Mouse (Mus musculus) intestine, embryonic 14.5 days (tissue): ENCODE measurements around the gene Fgfr1op2. TPM values are rescaled to one million over a fixed set of nuclear protein-coding genes. Genes with fewer than 3 reads are reported as not detected.

ENCODE experiments used
- ATAC-seq: fragments of 200-750 bp; cut with Nextera tagmentation; replicated peaks from 2 replicates; pipeline ENCODE4 v1.8.0; 2017; ENCODE audit warnings: low read depth, moderate number of reproducible peaks, moderate TSS enrichment, moderate library complexity; ENCODE audit not compliant: low FRiP score, low TSS enrichment
- DNase-seq: peaks from one replicate; pipeline ENCODE4 v3.0.0-alpha.2; 2018; ENCODE audit warnings: low spot score
- H3K27ac ChIP-seq: fragments of 300-500 bp; sonication (generic); 2 replicates; pipeline ENCODE4 v1.5.1; 2014; ENCODE audit warnings: low read depth, mild to moderate bottlenecking, control low read depth
- H3K27me3 ChIP-seq: fragments of 300-500 bp; sonication (generic); replicated peaks from 2 replicates; pipeline ENCODE4 v1.6.1; 2014; ENCODE audit warnings: low read length, control low read depth; ENCODE audit not compliant: control insufficient read depth, insufficient read depth
- H3K36me3 ChIP-seq: fragments of 300-500 bp; sonication (generic); 2 replicates; pipeline ENCODE4 v1.6.1; 2014; ENCODE audit warnings: low read length, control low read depth; ENCODE audit not compliant: control insufficient read depth, insufficient read depth
- H3K4me1 ChIP-seq: fragments of 300-500 bp; sonication (generic); replicated peaks from 2 replicates; pipeline ENCODE4 v1.6.1; 2014; ENCODE audit warnings: low read length, control low read depth, mixed read lengths; ENCODE audit not compliant: control insufficient read depth, insufficient read depth
- H3K4me2 ChIP-seq: fragments of 300-500 bp; sonication (generic); 2 replicates; pipeline ENCODE4 v1.6.1; 2014; ENCODE audit warnings: low read length
- H3K4me3 ChIP-seq: fragments of 300-500 bp; sonication (generic); 2 replicates; pipeline ENCODE4 v1.5.1; 2014; ENCODE audit warnings: low read depth, low read length, control low read depth, mixed read lengths
- H3K9ac ChIP-seq: fragments of 300-500 bp; sonication (generic); 2 replicates; pipeline ENCODE4 v1.6.1; 2014; ENCODE audit warnings: mild to moderate bottlenecking, low read length
- H3K9me3 ChIP-seq: fragments of 300-500 bp; sonication (generic); 2 replicates; pipeline ENCODE4 v1.6.1; 2016; ENCODE audit warnings: low read length, control low read depth; ENCODE audit not compliant: control insufficient read depth
- WGBS: fragments of 180-500 bp; shearing (Covaris S2); extraction: QIAGEN DNeasy Blood & Tissue Kit; methylation state at CpG from one replicate; pipeline ENCODE4 v1.1.7; 2014; 5-methylcytosine and 5-hydroxymethylcytosine counted together
- polyA plus RNA-seq: library from polyadenylated mRNA; unstranded; fragments of >200 nt; fragmentation: Nextera tagmentation; extraction: Ambion mirVana; gene quantifications from 2 replicates; pipeline ENCODE4 v1.2.1, GENCODE M21; 2014

Fgfr1op2 gene
- polyA plus RNA-seq, 1 experiment from 2014 or later = 87.7 TPM

DNA sequence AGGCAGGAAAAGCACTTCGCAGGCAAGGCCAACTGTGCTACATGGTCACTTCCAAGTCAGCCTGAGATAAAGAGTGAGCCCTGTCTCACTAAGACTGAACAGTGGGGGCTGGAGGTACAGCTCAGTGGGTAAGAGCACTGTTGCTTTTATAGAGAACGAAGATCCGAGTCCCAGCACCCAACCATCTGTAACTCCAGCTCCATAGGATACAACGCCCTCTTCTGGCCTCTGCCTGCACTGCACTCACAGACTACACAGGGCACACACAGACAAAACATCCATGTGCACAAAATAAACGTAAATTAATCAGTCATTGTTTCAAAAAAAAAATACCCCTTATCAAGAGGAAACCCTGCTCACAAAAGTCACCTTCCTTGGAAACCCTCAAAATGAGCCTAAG is 36.9 kb downstream of the Fgfr1op2 start:
- no peaks in the 10 kb centered on the region for H3K9me3 ChIP-seq
- H3K9ac ChIP-seq = no peak overlapping the region
- peaks cover 43% of the 10 kb centered on the region for H3K36me3 ChIP-seq
- ATAC-seq = no peak
- no peak overlapping the region for H3K4me2 ChIP-seq
- no peak overlapping the region for H3K27ac ChIP-seq
- no peak for DNase-seq
- H3K4me1 ChIP-seq = no peaks in the 10 kb centered on the region
- WGBS = 91% methylated on average over 5 of the region's 5 CpGs
- no peak overlapping the region for H3K4me3 ChIP-seq
- H3K27me3 ChIP-seq = no peaks in the 10 kb centered on the region

DNA sequence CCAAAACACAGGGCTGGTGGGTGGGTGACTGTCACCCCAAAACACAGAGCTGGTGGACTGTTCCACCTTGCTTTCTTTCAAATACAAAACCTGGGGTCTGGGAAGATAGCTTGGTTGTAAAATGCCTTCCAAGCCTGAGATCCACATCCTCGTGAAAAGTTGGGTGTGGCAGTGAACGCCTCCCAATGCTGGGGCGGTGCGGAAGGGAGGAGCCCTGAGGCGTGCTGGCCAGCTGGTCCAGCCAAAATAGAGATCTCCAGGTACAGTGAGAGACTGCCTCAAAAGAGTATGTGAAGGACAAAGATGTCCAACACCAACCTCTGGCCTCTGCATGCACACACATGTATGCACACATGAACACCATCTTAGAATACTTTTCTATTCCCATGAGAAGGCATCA is 37.5 kb downstream of the Fgfr1op2 start:
- H3K36me3 ChIP-seq = peaks cover 39% of the 10 kb centered on the region
- no peak overlapping the region for H3K27ac ChIP-seq

DNA sequence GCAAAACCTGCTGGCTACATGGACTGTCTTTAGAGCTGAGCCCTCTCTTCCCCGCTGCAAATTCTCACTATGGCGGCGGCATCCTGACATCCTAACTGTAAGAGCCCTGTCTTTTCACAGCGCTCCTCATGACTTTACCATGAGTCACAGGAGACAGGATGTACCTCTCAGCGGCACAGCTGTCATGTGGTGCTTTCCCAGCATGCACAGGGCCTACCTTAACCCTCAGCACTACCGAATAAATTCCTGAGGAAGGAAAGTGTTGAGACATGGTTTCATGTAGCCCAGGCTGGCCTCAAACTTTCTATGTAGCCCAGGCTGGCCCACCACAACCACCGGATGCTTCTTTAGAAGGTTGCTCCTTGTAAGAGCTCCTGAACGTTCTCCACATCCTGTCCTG is 38.9 kb downstream of the Fgfr1op2 start:
- Histone ChIP-seq H3K9ac (no peak overlapping the region), H3K9me3 (no peaks in the 10 kb centered on the region), H3K4me2 (no peak overlapping the region), H3K4me3 (no peak overlapping the region), H3K27me3 (no peaks in the 10 kb centered on the region), H3K4me1 (no peaks in the 10 kb centered on the region), H3K36me3 (peaks cover 28% of the 10 kb centered on the region), H3K27ac (no peak overlapping the region)
- WGBS = 92% methylated on average over 8 of the region's 8 CpGs
- DNase-seq = no peak
- ATAC-seq = no peak

More for the DNA sequence above, 37.5 kb downstream of the Fgfr1op2 start:
- no peak overlapping the region for H3K9ac ChIP-seq
- DNase-seq = no peak
- H3K4me3 ChIP-seq = no peak overlapping the region
- H3K4me1 ChIP-seq = no peaks in the 10 kb centered on the region
- H3K9me3 ChIP-seq = no peaks in the 10 kb centered on the region
- 86% methylated on average over 5 of the region's 5 CpGs for WGBS
- ATAC-seq = no peak
- no peak overlapping the region for H3K4me2 ChIP-seq
- no peaks in the 10 kb centered on the region for H3K27me3 ChIP-seq

DNA sequence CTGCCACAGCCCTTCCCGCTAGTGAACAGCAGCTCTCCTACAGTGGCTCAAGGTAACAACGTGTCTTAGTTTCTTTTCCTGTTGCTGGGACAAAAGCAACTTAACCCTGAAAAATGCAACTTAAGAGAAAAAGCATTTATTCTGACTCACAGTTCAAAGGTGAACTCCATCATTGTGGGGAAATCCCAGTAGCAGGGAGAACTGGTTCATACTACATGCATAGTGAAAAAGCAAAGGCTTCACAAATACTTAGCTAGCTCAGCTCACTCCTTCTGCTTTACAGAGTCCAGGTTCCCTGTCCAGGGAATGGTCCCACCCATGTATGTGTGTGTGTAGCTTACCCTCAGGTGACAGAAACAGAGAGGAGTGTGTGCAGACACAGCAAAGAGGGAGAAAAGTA is 39.7 kb downstream of the Fgfr1op2 start:
- Histone ChIP-seq H3K4me3 (no peak overlapping the region), H3K27me3 (no peaks in the 10 kb centered on the region), H3K4me2 (no peak overlapping the region), H3K9me3 (no peaks in the 10 kb centered on the region), H3K27ac (no peak overlapping the region), H3K9ac (no peak overlapping the region), H3K36me3 (peaks cover 28% of the 10 kb centered on the region), H3K4me1 (no peaks in the 10 kb centered on the region)
- DNase-seq = no peak
- 94% methylated on average over 2 of the region's 2 CpGs for WGBS
- ATAC-seq = no peak

DNA sequence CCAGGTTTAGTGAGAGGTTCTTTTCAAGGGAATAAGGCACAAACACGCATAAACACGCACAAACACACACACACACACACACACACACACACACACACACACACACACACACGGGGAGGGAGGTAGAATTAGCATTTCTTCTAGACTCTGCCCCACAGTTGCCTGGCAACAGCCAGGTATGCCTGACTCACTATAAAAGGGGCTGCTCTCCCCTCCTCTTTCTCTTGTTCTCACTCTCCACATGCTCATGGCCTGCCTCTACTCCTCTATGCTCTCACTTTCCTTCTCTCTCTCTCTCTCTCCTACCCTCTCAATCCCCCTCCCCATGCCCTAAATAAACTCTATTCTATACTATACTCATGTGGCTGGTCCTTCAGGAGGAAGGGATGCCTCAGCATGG is 51.1 kb downstream of the Fgfr1op2 start:
- peaks cover 9% of the 10 kb centered on the region for H3K4me1 ChIP-seq
- H3K4me3 ChIP-seq = no peak overlapping the region
- H3K9me3 ChIP-seq = no peaks in the 10 kb centered on the region
- no peak overlapping the region for H3K27ac ChIP-seq
- no peak overlapping the region for H3K9ac ChIP-seq
- no peaks in the 10 kb centered on the region for H3K27me3 ChIP-seq
- WGBS = 93% methylated on average over 3 of the region's 3 CpGs
- DNase-seq (no peak), ATAC-seq (no peak)
- peaks cover 3% of the 10 kb centered on the region; the same call in 1 of the 2 replicates for H3K36me3 ChIP-seq
- H3K4me2 ChIP-seq = no peak overlapping the region

DNA sequence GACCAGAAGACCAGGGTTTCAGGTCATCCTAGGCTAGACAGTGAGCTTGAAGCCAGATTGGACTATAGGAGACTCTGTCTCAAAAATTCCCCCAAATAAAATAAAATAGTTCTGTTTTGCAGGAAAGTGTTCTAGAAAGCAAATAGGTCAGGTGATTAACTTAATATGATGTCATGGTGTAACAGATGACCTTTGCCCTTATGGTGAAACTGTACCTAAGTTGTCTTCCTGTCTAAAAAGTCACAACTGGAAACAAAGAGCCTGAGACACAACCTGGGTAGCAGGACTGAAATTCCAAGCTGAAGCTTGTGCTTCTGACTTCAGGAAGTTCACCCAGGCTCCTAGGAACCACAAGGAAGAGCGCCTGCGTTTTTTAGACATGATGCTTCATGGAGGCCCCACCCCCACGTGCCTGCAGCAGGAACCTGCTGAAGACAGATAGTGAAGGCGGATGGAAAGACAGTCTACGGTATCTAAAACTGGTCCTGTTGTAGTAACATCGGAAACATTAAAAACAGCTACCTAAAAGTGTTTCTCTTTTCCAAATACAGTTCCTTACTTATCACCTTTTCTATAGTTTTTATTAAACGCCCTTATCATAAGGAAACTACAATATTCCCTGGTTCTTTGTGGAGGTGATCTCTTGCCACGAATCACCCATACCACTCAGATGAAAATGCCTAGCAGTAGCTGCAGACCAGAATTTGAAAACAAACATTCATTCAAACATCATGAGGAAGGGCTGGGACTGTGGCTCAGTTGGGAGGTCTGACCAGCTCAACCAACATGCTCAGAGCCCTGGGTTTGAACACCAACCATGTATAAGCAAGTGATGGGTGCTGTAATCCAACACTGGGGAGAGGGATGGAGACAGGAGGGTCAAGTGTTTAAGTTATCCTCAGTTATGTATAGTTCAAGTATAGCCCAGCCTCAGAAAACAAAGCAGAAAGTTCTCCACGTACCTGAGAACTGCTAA is 53.1 kb downstream of the Fgfr1op2 start:
- Histone ChIP-seq H3K9ac (no peak overlapping the region), H3K4me3 (no peak overlapping the region), H3K4me1 (peaks cover 17% of the 10 kb centered on the region), H3K27me3 (no peaks in the 10 kb centered on the region), H3K4me2 (no peak overlapping the region), H3K36me3 (no peaks in the 10 kb centered on the region), H3K27ac (no peak overlapping the region), H3K9me3 (no peaks in the 10 kb centered on the region)
- 76% methylated on average over 9 of the region's 9 CpGs for WGBS
- no peak for ATAC-seq
- DNase-seq = no peak

DNA sequence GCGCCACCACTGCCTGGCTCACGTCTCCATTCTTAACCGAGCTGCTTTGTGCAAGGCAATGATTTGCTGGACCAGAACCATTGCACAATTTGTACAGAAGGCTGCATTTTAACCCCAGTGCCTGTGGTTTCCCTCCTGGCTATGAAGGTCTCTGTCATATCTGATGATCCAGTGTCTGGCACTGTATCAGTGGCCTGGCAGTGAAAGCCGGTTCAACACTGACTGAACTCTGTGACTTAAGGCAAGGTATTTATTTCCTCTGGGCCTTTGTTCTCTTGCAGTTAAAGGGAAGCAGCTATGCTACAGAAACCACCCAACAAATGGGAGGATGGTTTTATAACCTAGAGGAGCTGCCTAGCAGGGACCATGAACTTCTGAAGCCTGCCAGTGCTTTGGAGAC is 54.0 kb downstream of the Fgfr1op2 start:
- no peak overlapping the region for H3K9ac ChIP-seq
- no peak for ATAC-seq
- no peak overlapping the region for H3K4me3 ChIP-seq
- no peaks in the 10 kb centered on the region for H3K9me3 ChIP-seq
- no peak overlapping the region for H3K4me2 ChIP-seq
- peaks cover 17% of the 10 kb centered on the region for H3K4me1 ChIP-seq
- WGBS = 81% methylated on average over 4 of the region's 4 CpGs
- H3K27ac ChIP-seq = no peak overlapping the region
- H3K27me3 ChIP-seq = no peaks in the 10 kb centered on the region
- no peak for DNase-seq
- no peaks in the 10 kb centered on the region for H3K36me3 ChIP-seq

DNA sequence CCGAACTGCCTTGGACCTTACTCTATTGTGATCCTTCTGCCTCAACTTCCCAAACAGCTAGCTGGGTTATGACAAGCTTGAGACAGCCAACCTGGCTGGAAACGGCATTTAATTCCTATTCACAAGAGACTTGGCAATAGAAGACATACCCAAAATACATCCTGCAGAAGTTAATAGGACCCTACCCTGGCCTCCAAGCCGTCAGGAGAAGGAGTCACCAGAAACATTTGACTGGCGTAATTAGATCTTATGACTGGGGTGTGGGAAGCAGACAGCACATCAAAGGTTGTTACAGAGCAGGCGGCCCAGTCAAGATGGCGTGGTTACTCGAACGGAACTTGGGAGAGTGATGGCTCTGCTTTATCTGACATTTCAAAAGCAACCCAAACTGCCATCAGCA is 54.8 kb downstream of the Fgfr1op2 start:
- no peaks in the 10 kb centered on the region for H3K27me3 ChIP-seq
- ATAC-seq (no peak), DNase-seq (no peak)
- H3K9ac ChIP-seq = no peak overlapping the region
- no peak overlapping the region for H3K4me2 ChIP-seq
- H3K9me3 ChIP-seq = no peaks in the 10 kb centered on the region
- H3K27ac ChIP-seq = no peak overlapping the region
- peaks cover 17% of the 10 kb centered on the region for H3K4me1 ChIP-seq
- no peaks in the 10 kb centered on the region for H3K36me3 ChIP-seq
- H3K4me3 ChIP-seq = no peak overlapping the region
- WGBS = 69% methylated on average over 8 of the region's 8 CpGs

DNA sequence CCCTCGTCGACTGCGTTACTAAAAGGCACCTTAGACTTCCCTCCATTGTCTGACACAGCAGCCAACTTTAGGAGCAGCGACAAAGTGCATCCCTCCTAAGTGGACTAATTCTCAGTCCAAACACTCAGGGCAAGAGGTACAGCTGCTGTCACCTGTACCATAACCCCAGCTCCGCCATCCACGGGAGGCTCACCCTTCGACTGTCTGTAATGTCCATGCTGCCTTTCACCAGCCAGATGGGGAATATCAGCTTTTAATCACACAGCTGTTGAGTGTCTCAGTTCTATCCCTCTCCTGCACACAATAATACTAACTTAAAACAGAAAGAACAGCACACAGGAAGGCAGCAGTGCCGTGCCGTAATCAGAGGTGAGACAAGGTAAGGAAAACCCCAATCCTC is 55.4 kb downstream of the Fgfr1op2 start:
- ATAC-seq (no peak), DNase-seq (no peak)
- Histone ChIP-seq H3K9me3 (no peaks in the 10 kb centered on the region), H3K4me1 (peaks cover 17% of the 10 kb centered on the region), H3K27me3 (no peaks in the 10 kb centered on the region), H3K9ac (no peak overlapping the region), H3K4me2 (no peak overlapping the region), H3K4me3 (no peak overlapping the region), H3K36me3 (no peaks in the 10 kb centered on the region), H3K27ac (no peak overlapping the region)
- WGBS = 66% methylated on average over 9 of the region's 9 CpGs
